Mouse (Mus musculus): ENCODE results near the gene Col8a1. TPM values are rescaled to one million over a fixed set of nuclear protein-coding genes. Genes with fewer than 3 reads are reported as not detected.

The Col8a1 gene
- polyA plus RNA-seq (2015; fragmentation: Nextera tagmentation; extraction: Ambion mirVana): 18.0 and 24.2 TPM in 2 replicates

DNA sequence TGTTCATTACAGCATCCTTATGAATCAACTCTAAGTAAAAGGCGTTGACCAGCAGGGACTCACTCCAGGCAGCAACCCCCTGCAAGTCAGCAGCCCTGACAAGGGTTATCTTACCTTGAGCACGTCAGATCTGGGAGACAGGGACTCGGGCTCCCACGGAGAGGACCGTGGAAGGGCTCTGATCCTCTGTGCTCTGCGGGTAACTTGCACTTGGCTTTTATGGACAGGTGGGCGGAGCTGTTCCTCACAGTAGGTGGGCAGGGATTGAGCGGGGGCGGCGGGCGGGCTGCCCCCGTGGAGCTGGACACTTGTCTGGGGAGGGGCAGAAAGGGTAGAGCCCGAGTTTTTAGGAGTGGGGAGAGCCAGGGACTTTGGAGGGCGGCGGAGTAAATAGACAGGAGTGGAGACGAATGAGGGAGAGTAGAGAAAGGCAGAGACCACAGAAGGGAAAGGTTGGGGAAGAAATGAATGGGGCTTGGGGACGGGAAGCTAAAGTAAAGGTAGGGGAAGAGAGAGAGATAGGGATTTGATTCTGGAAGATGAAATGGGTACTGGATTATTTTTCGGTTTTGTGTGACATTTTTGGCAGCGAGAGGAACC is at the start of gene Col8a1:
Gene Col8a1, minus strand, starts transcription at position 212 of the 600 bp plus-strand sequence.
- Histone ChIP-seq H3K4me2 (replicated peaks) (peak within 1 kb of the TSS; percentile 86), H3K9me3 (no peaks in the 10 kb centered on the region), H3K27me3 (peaks cover 13% of the 10 kb centered on the region), H3K4me1 (peaks cover 23% of the 10 kb centered on the region), H3K27ac (no peak within 1 kb of the TSS), H3K4me3 (peak within 1 kb of the TSS; percentile 48), H3K36me3 (no peaks in the 10 kb centered on the region), H3K9ac (peak within 1 kb of the TSS; percentile 58)
- WGBS: under 1% methylated on average over 19 of the region's 19 CpGs
- ATAC-seq (ENCODE audit: low FRiP score, low read depth): 0 out of 2 replicates have a peak, but pooled peaks have one; percentile 10

DNA sequence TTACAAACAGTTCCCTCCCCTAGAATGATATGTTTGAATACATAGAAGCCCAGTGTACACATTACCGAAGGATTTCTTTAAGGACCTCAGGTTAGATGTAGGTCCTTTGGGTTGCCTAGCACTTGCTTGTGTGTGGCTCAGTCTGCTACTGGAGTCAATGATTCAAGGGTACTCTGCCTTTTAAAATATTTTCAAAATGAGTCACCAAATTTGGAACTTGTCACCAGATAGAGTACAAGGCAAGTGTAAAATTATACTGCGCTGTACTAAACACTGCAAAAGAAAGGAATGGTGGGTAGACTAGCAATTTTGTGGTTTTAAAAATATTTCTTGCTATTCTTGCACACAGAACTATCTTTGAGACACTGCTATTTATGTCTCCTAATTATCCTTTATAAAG is 47.3 kb upstream of the Col8a1 start:
- no peaks in the 10 kb centered on the region for H3K36me3 ChIP-seq
- WGBS: 90% methylated on average over 2 of the region's 2 CpGs
- ATAC-seq (ENCODE audit: low FRiP score, low read depth): no peak
- H3K4me2 ChIP-seq (replicated peaks): no peak overlapping the region
- H3K9me3 ChIP-seq: no peaks in the 10 kb centered on the region
- no peak overlapping the region for H3K9ac ChIP-seq
- H3K27me3 ChIP-seq: no peaks in the 10 kb centered on the region
- no peaks in the 10 kb centered on the region for H3K4me1 ChIP-seq
- no peak overlapping the region for H3K4me3 ChIP-seq
- H3K27ac ChIP-seq: no peak overlapping the region

DNA sequence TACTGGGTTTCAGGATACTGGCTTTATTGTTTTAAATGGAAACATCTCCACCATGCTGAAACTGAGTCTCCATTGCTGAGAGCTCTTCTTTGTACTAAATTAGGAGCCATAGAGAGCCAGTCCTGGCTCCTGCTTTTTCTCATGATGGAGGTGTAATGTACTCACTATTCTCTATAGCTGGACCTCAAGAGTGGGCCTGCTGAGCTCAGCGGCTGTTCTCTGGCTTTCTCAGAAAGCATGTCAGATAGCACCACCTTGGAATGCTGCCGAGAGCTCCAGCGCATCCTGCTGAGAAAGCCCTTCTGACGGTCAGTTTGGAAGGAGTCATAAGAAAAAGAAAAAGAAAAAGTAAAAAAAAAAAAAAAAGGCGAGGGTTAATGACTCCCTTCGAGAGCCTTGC is 41.8 kb upstream of the Col8a1 start:
- no peak overlapping the region for H3K27ac ChIP-seq
- no peak for ATAC-seq (ENCODE audit: low FRiP score, low read depth)
- no peak overlapping the region for H3K9ac ChIP-seq
- H3K4me1 ChIP-seq: no peaks in the 10 kb centered on the region
- WGBS: 65% methylated on average over 6 of the region's 6 CpGs
- no peak overlapping the region for H3K4me2 ChIP-seq (replicated peaks)
- no peaks in the 10 kb centered on the region for H3K27me3 ChIP-seq
- no peak overlapping the region for H3K4me3 ChIP-seq
- H3K9me3 ChIP-seq: no peaks in the 10 kb centered on the region
- no peaks in the 10 kb centered on the region for H3K36me3 ChIP-seq

DNA sequence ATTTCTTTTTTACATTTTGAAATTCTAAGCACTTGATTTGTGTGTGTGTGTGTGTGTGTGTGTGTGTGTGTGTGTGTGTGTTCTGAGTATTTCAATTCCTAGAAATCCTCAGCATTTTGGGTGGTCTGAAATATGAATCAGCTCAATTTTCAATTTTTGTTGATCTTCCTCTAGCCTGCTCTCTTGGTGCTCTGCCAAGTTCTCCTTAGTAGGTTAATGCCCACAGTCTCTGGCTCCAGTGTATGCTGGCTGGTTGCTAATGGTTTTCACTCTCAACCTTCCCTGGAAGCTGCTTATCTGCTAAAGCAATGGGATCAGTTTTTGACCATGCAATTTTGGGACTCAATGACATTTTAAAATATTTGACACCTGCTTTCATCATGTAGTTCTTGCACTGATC is 24.5 kb upstream of the Col8a1 start:
- no peak for ATAC-seq (ENCODE audit: low FRiP score, low read depth)
- Histone ChIP-seq H3K27ac (no peak overlapping the region), H3K4me1 (no peaks in the 10 kb centered on the region), H3K9me3 (no peaks in the 10 kb centered on the region), H3K36me3 (no peaks in the 10 kb centered on the region), H3K4me3 (no peak overlapping the region), H3K9ac (no peak overlapping the region), H3K4me2 (replicated peaks) (no peak overlapping the region), H3K27me3 (no peaks in the 10 kb centered on the region)

DNA sequence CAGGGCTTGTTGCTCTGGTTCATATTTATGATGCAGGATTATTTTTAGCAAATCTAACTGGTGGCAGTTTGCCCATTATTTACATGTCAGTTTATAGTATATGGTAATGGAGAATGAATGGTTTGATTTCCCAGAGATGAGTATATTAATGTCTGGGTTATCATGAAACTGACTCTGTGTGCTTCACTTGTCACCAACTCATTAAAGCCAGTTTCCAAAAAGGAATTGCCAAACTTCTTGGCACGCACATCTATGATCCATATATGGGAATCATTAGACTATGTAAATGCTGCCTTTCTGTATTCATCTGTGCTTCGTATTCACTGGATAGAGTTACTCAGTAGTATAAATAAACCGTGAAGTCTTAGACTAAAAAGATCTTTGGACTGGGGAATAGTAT is 11.1 kb upstream of the Col8a1 start:
- Histone ChIP-seq H3K27me3 (no peaks in the 10 kb centered on the region), H3K27ac (no peak overlapping the region), H3K9ac (no peak overlapping the region), H3K9me3 (no peaks in the 10 kb centered on the region), H3K36me3 (no peaks in the 10 kb centered on the region), H3K4me3 (no peak overlapping the region), H3K4me2 (replicated peaks) (no peak overlapping the region), H3K4me1 (no peaks in the 10 kb centered on the region)
- ATAC-seq (ENCODE audit: low FRiP score, low read depth): no peak
- WGBS: 79% methylated on average over 3 of the region's 3 CpGs

DNA sequence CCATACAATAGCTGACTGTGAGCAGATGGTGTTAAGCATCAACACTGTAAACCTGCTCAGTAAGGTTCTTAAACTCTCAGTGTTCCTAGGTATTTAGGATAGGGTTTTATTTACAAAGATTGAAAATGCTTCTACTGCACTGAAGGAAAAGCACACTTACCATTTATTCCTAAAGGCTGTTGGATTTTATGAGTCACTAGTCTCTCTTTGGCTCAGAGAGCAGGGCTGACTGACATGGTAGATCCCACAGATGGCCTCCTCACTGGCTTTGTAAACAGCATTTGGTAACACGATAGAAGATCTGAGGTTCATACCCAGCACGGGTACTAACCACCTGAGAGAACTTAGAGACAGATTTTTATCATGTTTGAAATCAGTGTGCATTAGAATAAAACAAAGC is 5.3 kb upstream of the Col8a1 start:
- no peaks in the 10 kb centered on the region for H3K9me3 ChIP-seq
- H3K36me3 ChIP-seq: no peaks in the 10 kb centered on the region
- H3K27ac ChIP-seq: 0 out of 2 replicates have a peak overlapping the region, but pooled peaks have one; percentile 15
- H3K4me3 ChIP-seq: no peak overlapping the region
- no peak overlapping the region for H3K9ac ChIP-seq
- WGBS: 41% methylated on average over 2 of the region's 2 CpGs
- no peak overlapping the region for H3K4me2 ChIP-seq (replicated peaks)
- peaks cover 18% of the 10 kb centered on the region for H3K4me1 ChIP-seq
- no peak for ATAC-seq (ENCODE audit: low FRiP score, low read depth)
- H3K27me3 ChIP-seq: peaks cover 3% of the 10 kb centered on the region; the same call in 1 of the 2 replicates

DNA sequence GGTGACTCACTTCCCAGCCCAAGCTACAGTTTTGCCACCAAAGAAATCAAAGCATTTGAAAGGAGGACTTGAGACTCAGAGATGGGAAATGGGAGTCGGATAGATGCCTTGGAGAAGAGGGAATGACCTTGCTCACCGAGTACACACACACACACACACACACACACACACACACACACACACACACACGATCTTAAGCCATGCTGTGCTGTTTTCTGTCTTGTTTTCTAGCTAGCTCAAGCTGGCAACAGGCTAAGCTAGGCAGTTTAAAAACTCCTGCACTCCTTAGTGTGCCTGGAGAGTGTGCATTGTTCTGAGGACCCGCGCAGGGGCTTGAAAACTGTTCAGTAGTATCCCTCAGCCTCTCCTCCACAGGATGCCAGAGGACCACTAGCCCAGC is 1.2 kb upstream of the Col8a1 start:
- Histone ChIP-seq H3K36me3 (no peaks in the 10 kb centered on the region), H3K27me3 (peaks cover 13% of the 10 kb centered on the region), H3K4me1 (peaks cover 32% of the 10 kb centered on the region), H3K27ac (no peak overlapping the region), H3K4me3 (no peak overlapping the region), H3K4me2 (replicated peaks) (peak overlapping the region; percentile 86), H3K9ac (no peak overlapping the region), H3K9me3 (no peaks in the 10 kb centered on the region)
- 43% methylated on average over 5 of the region's 5 CpGs for WGBS
- ATAC-seq (ENCODE audit: low FRiP score, low read depth): no peak

DNA sequence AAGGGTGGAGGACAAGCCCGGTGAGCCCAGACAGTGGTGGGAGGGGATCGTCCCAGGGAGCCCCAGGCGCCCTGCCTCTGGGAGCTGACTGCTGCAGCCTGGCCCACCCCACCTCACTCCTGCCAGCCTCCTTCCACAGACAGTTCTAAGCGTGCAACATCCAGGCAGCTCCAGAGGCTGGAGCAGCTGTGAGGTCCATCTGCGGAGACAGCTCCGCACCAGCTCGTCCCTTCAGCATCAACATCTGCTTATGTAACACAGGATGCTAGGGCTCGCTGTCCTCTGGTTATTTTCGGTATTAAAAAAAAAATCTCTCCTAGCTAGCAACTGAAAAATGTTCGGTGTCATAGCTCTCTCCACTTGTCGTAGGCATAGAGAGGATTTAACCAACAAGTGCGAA is 704 bp upstream of the Col8a1 start:
- peak overlapping the region; percentile 48 for H3K4me3 ChIP-seq
- no peaks in the 10 kb centered on the region for H3K36me3 ChIP-seq
- H3K27ac ChIP-seq: no peak overlapping the region
- peaks cover 29% of the 10 kb centered on the region for H3K4me1 ChIP-seq
- peak overlapping the region; percentile 86 for H3K4me2 ChIP-seq (replicated peaks)
- H3K27me3 ChIP-seq: peaks cover 13% of the 10 kb centered on the region
- H3K9ac ChIP-seq: peak overlapping the region; percentile 58
- H3K9me3 ChIP-seq: no peaks in the 10 kb centered on the region
- ATAC-seq (ENCODE audit: low FRiP score, low read depth): 0 out of 2 replicates have a peak, but pooled peaks have one; percentile 16
- WGBS: 18% methylated on average over 12 of the region's 12 CpGs

DNA sequence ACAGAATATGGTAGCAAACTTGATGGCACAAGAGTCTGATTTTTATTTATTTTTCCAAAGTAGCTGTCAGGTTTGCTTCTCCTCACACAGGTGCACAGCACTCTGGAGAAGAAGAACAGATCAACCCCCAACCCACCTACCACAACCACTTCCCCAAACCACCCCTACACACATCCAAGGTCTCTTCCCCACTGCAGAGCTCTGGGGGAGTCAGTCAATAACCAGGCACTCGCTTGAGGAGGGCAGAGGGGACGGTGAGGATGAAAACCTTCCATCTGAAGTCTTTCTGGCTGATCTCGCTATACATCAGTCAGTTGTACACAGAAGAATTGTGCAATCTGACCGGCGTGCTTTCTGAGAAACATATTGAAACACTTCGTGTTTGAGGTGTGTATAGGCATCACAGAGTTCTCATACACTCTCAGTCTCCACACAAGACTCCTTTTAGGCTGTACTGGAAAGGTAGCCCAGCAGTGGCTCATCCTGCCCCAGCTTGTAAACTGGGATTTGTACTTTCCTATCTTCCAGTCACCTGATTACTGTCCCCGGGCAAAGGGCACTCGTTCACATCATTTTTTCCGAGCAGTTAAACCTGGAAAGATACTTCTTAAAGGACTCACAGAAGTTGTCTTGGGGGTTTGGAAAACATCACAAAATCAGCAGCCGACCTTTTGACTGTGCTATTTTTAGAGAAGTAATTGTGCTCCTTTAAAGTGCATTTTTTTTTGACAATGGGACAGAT is 827 bp downstream of the Col8a1 start:
- no peak for ATAC-seq (ENCODE audit: low FRiP score, low read depth)
- WGBS: 50% methylated on average over 10 of the region's 10 CpGs
- Histone ChIP-seq H3K9me3 (no peaks in the 10 kb centered on the region), H3K27ac (no peak overlapping the region), H3K27me3 (peaks cover 13% of the 10 kb centered on the region), H3K4me2 (replicated peaks) (peak overlapping the region; percentile 86), H3K4me1 (peaks cover 23% of the 10 kb centered on the region), H3K9ac (0 out of 2 replicates have a peak overlapping the region, but pooled peaks have one; percentile 58), H3K4me3 (peak overlapping the region; percentile 48), H3K36me3 (no peaks in the 10 kb centered on the region)

DNA sequence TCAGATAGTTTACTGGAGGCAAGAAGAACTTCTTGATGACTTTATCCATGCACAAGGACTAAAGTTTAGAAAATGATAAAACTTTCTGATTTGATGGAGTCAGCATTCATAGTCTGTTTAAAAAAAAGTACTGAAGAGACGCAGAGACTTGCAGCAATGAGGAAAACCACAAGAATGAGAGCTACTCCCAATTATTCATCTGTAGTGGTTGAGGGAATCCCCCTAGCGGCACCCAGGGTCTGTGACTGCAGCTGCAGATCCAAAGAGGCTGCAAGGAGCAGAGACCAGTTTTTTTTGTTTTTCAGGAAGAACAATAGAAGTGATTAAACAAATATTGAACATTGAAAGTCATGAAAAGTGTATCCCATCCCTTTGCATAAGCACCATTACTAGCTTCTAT is 4.0 kb downstream of the Col8a1 start:
- no peak for ATAC-seq (ENCODE audit: low FRiP score, low read depth)
- Histone ChIP-seq H3K9me3 (no peaks in the 10 kb centered on the region), H3K9ac (no peak overlapping the region), H3K27me3 (peaks cover 13% of the 10 kb centered on the region), H3K4me2 (replicated peaks) (no peak overlapping the region), H3K27ac (no peak overlapping the region), H3K4me3 (no peak overlapping the region), H3K4me1 (peaks cover 20% of the 10 kb centered on the region), H3K36me3 (no peaks in the 10 kb centered on the region)
- WGBS: 59% methylated on average over 2 of the region's 2 CpGs

DNA sequence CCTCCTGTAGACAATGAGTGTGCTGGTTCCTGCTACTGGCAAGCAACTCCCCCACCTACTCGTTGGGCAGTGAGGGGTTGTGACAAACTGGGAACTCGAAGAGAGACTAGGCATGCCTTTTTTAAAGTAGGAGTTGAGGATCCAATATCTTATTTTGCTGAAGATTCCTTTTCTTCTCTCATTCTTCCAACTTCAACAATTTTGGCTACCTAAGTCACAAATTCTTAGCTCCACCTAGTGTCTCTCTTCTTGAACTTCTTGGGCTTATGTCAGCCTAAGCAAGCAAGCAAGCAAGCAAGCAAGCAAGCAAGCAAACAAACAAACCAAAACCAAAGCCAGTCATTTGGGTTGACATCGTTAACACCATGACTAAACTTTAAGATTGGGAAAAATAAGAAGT is 6.4 kb downstream of the Col8a1 start:
- H3K4me1 ChIP-seq: no peaks in the 10 kb centered on the region
- H3K36me3 ChIP-seq: no peaks in the 10 kb centered on the region
- peaks cover 7% of the 10 kb centered on the region for H3K27me3 ChIP-seq
- H3K4me3 ChIP-seq: no peak overlapping the region
- no peak overlapping the region for H3K4me2 ChIP-seq (replicated peaks)
- 69% methylated on average over 3 of the region's 3 CpGs for WGBS
- H3K9me3 ChIP-seq: no peaks in the 10 kb centered on the region
- no peak for ATAC-seq (ENCODE audit: low FRiP score, low read depth)
- H3K9ac ChIP-seq: no peak overlapping the region
- H3K27ac ChIP-seq: no peak overlapping the region

DNA sequence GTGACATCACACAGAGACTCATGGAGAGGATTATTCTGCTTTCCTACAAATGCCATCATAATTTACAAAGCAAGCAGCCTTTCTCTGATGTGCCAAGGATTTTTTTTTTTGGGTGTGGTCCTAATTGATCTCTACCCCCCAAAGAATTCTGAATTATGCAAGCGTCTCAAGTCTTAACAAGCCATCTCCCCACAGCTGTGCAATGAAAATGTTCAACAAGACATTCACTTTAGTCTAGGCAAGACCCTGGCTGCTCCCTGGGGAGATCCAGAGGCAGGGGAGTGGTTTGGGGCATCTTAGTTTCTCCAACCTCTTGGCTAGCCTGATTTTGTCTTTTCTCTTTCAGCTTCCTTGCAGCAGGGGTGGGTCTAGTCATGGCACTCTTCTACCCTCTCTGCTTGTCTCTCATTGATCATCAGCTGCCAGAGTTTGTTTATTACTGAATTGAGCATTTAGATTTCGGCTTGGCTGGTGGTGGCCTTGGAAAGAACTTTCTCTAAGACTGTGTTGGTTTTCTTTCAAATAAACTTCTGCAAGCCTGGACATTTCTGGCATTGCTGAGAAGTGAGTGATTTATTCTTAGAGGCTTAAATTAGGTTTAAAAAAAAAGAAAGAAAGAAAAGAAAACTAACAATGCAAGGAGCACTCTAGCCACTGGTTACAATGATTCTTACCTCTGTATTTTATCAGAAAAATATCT is 7.0 kb downstream of the Col8a1 start:
- Histone ChIP-seq H3K27ac (no peak overlapping the region), H3K27me3 (peaks cover 7% of the 10 kb centered on the region; the same call in 1 of the 2 replicates), H3K4me1 (no peaks in the 10 kb centered on the region), H3K4me3 (no peak overlapping the region), H3K36me3 (no peaks in the 10 kb centered on the region), H3K9ac (no peak overlapping the region), H3K9me3 (no peaks in the 10 kb centered on the region), H3K4me2 (replicated peaks) (no peak overlapping the region)
- ATAC-seq (ENCODE audit: low FRiP score, low read depth): no peak
- 70% methylated on average over 2 of the region's 2 CpGs for WGBS
